Mouse (Mus musculus) intestine, embryonic 15.5 days (tissue): ENCODE results near the gene Pam. TPM values are rescaled to one million over a fixed set of nuclear protein-coding genes. Genes with fewer than 3 reads are reported as not detected.
"Not testable (repeated sequence)": the region's sequence is repeated elsewhere in the genome, so short reads cannot be mapped to it uniquely, and the experiment has no call there.

Experiments
- ATAC-seq: fragments of 200-750 bp; cut with Nextera tagmentation; 2 replicates; pipeline ENCODE4 v1.8.0; 2017; ENCODE audit warnings: moderate TSS enrichment, moderate library complexity
- H3K27ac ChIP-seq: fragments of 300-500 bp; sonication (generic); 2 replicates; pipeline ENCODE4 v1.5.1; 2015; ENCODE audit warnings: mild to moderate bottlenecking, inconsistent platforms
- H3K27me3 ChIP-seq: fragments of 300-500 bp; sonication (generic); replicated peaks from 2 replicates; pipeline ENCODE4 v1.6.1; 2015; ENCODE audit warnings: inconsistent platforms
- H3K36me3 ChIP-seq: fragments of 300-500 bp; sonication (generic); 2 replicates; pipeline ENCODE4 v1.6.1; 2015; ENCODE audit warnings: inconsistent platforms
- H3K4me1 ChIP-seq: fragments of 300-500 bp; sonication (generic); replicated peaks from 2 replicates; pipeline ENCODE4 v1.6.1; 2015; ENCODE audit warnings: inconsistent platforms
- H3K4me2 ChIP-seq: fragments of 300-500 bp; sonication (generic); replicated peaks from 2 replicates; pipeline ENCODE4 v1.6.1; 2015; ENCODE audit warnings: mild to moderate bottlenecking, inconsistent platforms
- H3K4me3 ChIP-seq: fragments of 300-500 bp; sonication (generic); replicated peaks from 2 replicates; pipeline ENCODE4 v1.5.1; 2015; ENCODE audit warnings: inconsistent platforms
- H3K9ac ChIP-seq: fragments of 300-500 bp; sonication (generic); 2 replicates; pipeline ENCODE4 v1.6.1; 2015; ENCODE audit warnings: inconsistent platforms
- H3K9me3 ChIP-seq: fragments of 300-500 bp; sonication (generic); 2 replicates; pipeline ENCODE4 v1.6.1; 2016; ENCODE audit warnings: inconsistent platforms
- WGBS: fragments of 180-500 bp; shearing (Covaris S2); methylation state at CpG from one replicate; pipeline ENCODE4 v1.1.7; 2015; 5-methylcytosine and 5-hydroxymethylcytosine counted together
- polyA plus RNA-seq: library from polyadenylated mRNA; unstranded; fragments of >200 nt; fragmentation: Nextera tagmentation; extraction: Ambion mirVana; gene quantifications from 2 replicates; pipeline ENCODE4 v1.2.1, GENCODE M21; 2015

The Pam gene
- polyA plus RNA-seq, 1 experiment from 2014 or later = 60.8 TPM

GRCm38 (mm10) chr1:97977521-97977920, 117.9 kb downstream of the Pam start:
- Histone ChIP-seq H3K36me3 (no peaks in the 10 kb centered on the region), H3K27me3 (no peaks in the 10 kb centered on the region), H3K4me1 (no peaks in the 10 kb centered on the region), H3K9ac (no peak overlapping the region), H3K9me3 (no peaks in the 10 kb centered on the region), H3K4me3 (peak overlapping the region; percentile 71), H3K4me2 (peak overlapping the region; percentile 89), H3K27ac (0 out of 2 replicates have a peak overlapping the region, but pooled peaks have one; percentile 82)
- WGBS = 18% methylated on average over 7 of the region's 7 CpGs
- no peak for ATAC-seq

- Histone ChIP-seq H3K4me3 (peak overlapping the region; percentile 71), H3K9ac (peak overlapping the region; percentile 76), H3K27ac (peak overlapping the region; percentile 82), H3K9me3 (no peaks in the 10 kb centered on the region), H3K4me1 (no peaks in the 10 kb centered on the region), H3K27me3 (no peaks in the 10 kb centered on the region), H3K36me3 (no peaks in the 10 kb centered on the region), H3K4me2 (peak overlapping the region; percentile 89)
- ATAC-seq = peak; percentile 95
- WGBS = under 1% methylated on average over 47 of the region's 47 CpGs
Observed at GRCm38 (mm10) chr1:97976873-97977473, 118.5 kb downstream of the Pam start.

GRCm38 (mm10) chr1:97976072-97976471, 119.4 kb downstream of the Pam start:
- Histone ChIP-seq H3K27me3 (no peaks in the 10 kb centered on the region), H3K4me1 (no peaks in the 10 kb centered on the region), H3K9ac (no peak overlapping the region), H3K36me3 (no peaks in the 10 kb centered on the region), H3K9me3 (no peaks in the 10 kb centered on the region), H3K27ac (no peak overlapping the region), H3K4me3 (peak overlapping the region; percentile 71), H3K4me2 (peak overlapping the region; percentile 89)
- WGBS = 54% methylated on average over 13 of the region's 13 CpGs
- ATAC-seq = no peak

- H3K36me3 ChIP-seq = no peaks in the 10 kb centered on the region
- no peak overlapping the region for H3K4me3 ChIP-seq
- 71% methylated on average over 11 of the region's 11 CpGs for WGBS
- no peak overlapping the region for H3K27ac ChIP-seq
- H3K9me3 ChIP-seq = no peaks in the 10 kb centered on the region
- no peaks in the 10 kb centered on the region for H3K27me3 ChIP-seq
- no peak overlapping the region for H3K4me2 ChIP-seq
- ATAC-seq = no peak
- no peak overlapping the region for H3K9ac ChIP-seq
- H3K4me1 ChIP-seq = no peaks in the 10 kb centered on the region
Observed at GRCm38 (mm10) chr1:97974968-97975367, 120.5 kb downstream of the Pam start.

GRCm38 (mm10) chr1:97969765-97970164, 125.7 kb downstream of the Pam start:
- Histone ChIP-seq H3K27me3 (no peaks in the 10 kb centered on the region), H3K9me3 (no peaks in the 10 kb centered on the region), H3K4me1 (no peaks in the 10 kb centered on the region), H3K9ac (no peak overlapping the region), H3K27ac (no peak overlapping the region), H3K4me3 (no peak overlapping the region), H3K36me3 (no peaks in the 10 kb centered on the region), H3K4me2 (no peak overlapping the region)
- peak; percentile 72 for ATAC-seq
- 49% methylated on average over 4 of the region's 4 CpGs for WGBS

GRCm38 (mm10) chr1:97963711-97964110, 131.7 kb downstream of the Pam start:
- WGBS = 65% methylated on average over 2 of the region's 2 CpGs
- H3K36me3 ChIP-seq = no peaks in the 10 kb centered on the region
- no peak overlapping the region for H3K9ac ChIP-seq
- no peak overlapping the region for H3K27ac ChIP-seq
- no peak overlapping the region for H3K4me3 ChIP-seq
- ATAC-seq = no peak
- H3K27me3 ChIP-seq = no peaks in the 10 kb centered on the region
- no peaks in the 10 kb centered on the region for H3K4me1 ChIP-seq
- no peak overlapping the region for H3K4me2 ChIP-seq
- no peaks in the 10 kb centered on the region for H3K9me3 ChIP-seq

- no peak for ATAC-seq
- no peaks in the 10 kb centered on the region for H3K9me3 ChIP-seq
- H3K27ac ChIP-seq = no peak overlapping the region
- H3K4me2 ChIP-seq = no peak overlapping the region
- no peaks in the 10 kb centered on the region for H3K4me1 ChIP-seq
- 90% methylated on average over 7 of the region's 7 CpGs for WGBS
- no peaks in the 10 kb centered on the region for H3K27me3 ChIP-seq
- no peaks in the 10 kb centered on the region for H3K36me3 ChIP-seq
- no peak overlapping the region for H3K4me3 ChIP-seq
- no peak overlapping the region for H3K9ac ChIP-seq
Observed at GRCm38 (mm10) chr1:97962134-97962533, 133.3 kb downstream of the Pam start.

GRCm38 (mm10) chr1:97960681-97961080, 134.8 kb downstream of the Pam start:
- Histone ChIP-seq H3K9me3 (no peaks in the 10 kb centered on the region), H3K9ac (no peak overlapping the region), H3K4me1 (no peaks in the 10 kb centered on the region), H3K36me3 (no peaks in the 10 kb centered on the region), H3K27me3 (no peaks in the 10 kb centered on the region), H3K4me3 (no peak overlapping the region), H3K27ac (no peak overlapping the region), H3K4me2 (no peak overlapping the region)
- ATAC-seq = no peak
- 88% methylated on average over 3 of the region's 3 CpGs for WGBS

GRCm38 (mm10) chr1:97960124-97960523, 135.3 kb downstream of the Pam start:
- H3K4me3 ChIP-seq = no peak overlapping the region
- H3K4me2 ChIP-seq = no peak overlapping the region
- no peaks in the 10 kb centered on the region for H3K4me1 ChIP-seq
- no peak overlapping the region for H3K27ac ChIP-seq
- no peaks in the 10 kb centered on the region for H3K27me3 ChIP-seq
- no peak for ATAC-seq
- H3K36me3 ChIP-seq = no peaks in the 10 kb centered on the region
- WGBS = 89% methylated on average over 6 of the region's 6 CpGs
- no peak overlapping the region for H3K9ac ChIP-seq
- no peaks in the 10 kb centered on the region for H3K9me3 ChIP-seq

GRCm38 (mm10) chr1:97958759-97959158, 136.7 kb downstream of the Pam start:
- WGBS = 80% methylated on average over 4 of the region's 4 CpGs
- ATAC-seq = no peak
- H3K27ac ChIP-seq = no peak overlapping the region
- no peaks in the 10 kb centered on the region for H3K4me1 ChIP-seq
- no peaks in the 10 kb centered on the region for H3K36me3 ChIP-seq
- no peaks in the 10 kb centered on the region for H3K9me3 ChIP-seq
- H3K27me3 ChIP-seq = no peaks in the 10 kb centered on the region
- no peak overlapping the region for H3K9ac ChIP-seq
- no peak overlapping the region for H3K4me2 ChIP-seq
- no peak overlapping the region for H3K4me3 ChIP-seq

- WGBS = 89% methylated on average over 17 of the region's 17 CpGs
- not testable (repeated sequence) for H3K36me3 ChIP-seq
Observed at GRCm38 (mm10) chr1:97949258-97949657, 146.2 kb downstream of the Pam start.

GRCm38 (mm10) chr1:97947100-97947499, 148.3 kb downstream of the Pam start:
- Histone ChIP-seq H3K9me3 (no peaks in the 10 kb centered on the region), H3K27ac (no peak overlapping the region), H3K4me2 (no peak overlapping the region), H3K36me3 (no peaks in the 10 kb centered on the region), H3K27me3 (no peaks in the 10 kb centered on the region), H3K4me3 (no peak overlapping the region), H3K9ac (no peak overlapping the region), H3K4me1 (no peaks in the 10 kb centered on the region)
- WGBS = 87% methylated on average over 3 of the region's 3 CpGs
- no peak for ATAC-seq

More at GRCm38 (mm10) chr1:97949258-97949657, 146.2 kb downstream of the Pam start:
- not testable (repeated sequence) for H3K4me1 ChIP-seq, H3K27me3 ChIP-seq, H3K4me3 ChIP-seq, ATAC-seq, H3K9me3 ChIP-seq, H3K4me2 ChIP-seq, H3K27ac ChIP-seq, H3K9ac ChIP-seq

GRCm38 (mm10) chr1:97943908-97944608, 151.4 kb downstream of the Pam start:
- no peak overlapping the region for H3K9ac ChIP-seq
- no peaks in the 10 kb centered on the region for H3K36me3 ChIP-seq
- no peak overlapping the region for H3K27ac ChIP-seq
- H3K9me3 ChIP-seq = no peaks in the 10 kb centered on the region
- no peak overlapping the region for H3K4me3 ChIP-seq
- no peaks in the 10 kb centered on the region for H3K27me3 ChIP-seq
- no peak for ATAC-seq
- no peaks in the 10 kb centered on the region for H3K4me1 ChIP-seq
- 72% methylated on average over 4 of the region's 4 CpGs for WGBS
- H3K4me2 ChIP-seq = no peak overlapping the region
